ENCODE assay signal across 13 mouse cellular contexts in genomic region chr11:75552906-75553482, GRCm38 (mm10). TPM values are rescaled to one million over a fixed set of nuclear protein-coding genes. Genes with fewer than 3 reads are reported as not detected.
A peak's percentile ranks its signal among the peaks of the same experiment; 100 is the strongest.
DNase-seq lines count a peak whose midpoint lies in the region; ATAC-seq and TF ChIP-seq lines count a peak whose summit lies in the region.
"Had no signal": no experiment of that assay in that cellular context is flagged by ENCODE, and none has a peak within 500 bp of the region (broad histone marks: within the 10 kb centered on the region; RNA-seq: fewer than 3 reads in every experiment).

No protein-coding gene starts in this region.

- DNase-seq in heart, adult 18-20 months, result no peak
- no peak for DNase-seq in limb, embryonic 10.5 days (ENCODE audit: low spot score)
- peak; percentile 42 for DNase-seq in embryonic facial prominence, embryonic 10.5 days (ENCODE audit: low spot score)
- no peak for DNase-seq in ovary, postnatal 36 days (ENCODE audit: low spot score)
- DNase-seq in natural killer cell, adult 2 months (ENCODE audit: low spot score in 2 of 2), result no peak
- DNase-seq: adrenal gland, postnatal 25 days; thymus, adult 18-20 months had no signal

- peak overlapping the region; percentile 41; the same call in 1 of the 2 replicates for H3K9ac ChIP-seq in heart, embryonic 14.5 days (ENCODE audit: low read length)
- no peak overlapping the region; the same call in 1 of the 2 replicates for H3K9ac ChIP-seq in limb, embryonic 13.5 days
- H3K9ac ChIP-seq: lung, embryonic 15.5 days had no signal

- H3K4me2 ChIP-seq in heart, embryonic 14.5 days (ENCODE audit: low read length), result no peak overlapping the region
- no peak overlapping the region for H3K4me2 ChIP-seq in limb, embryonic 13.5 days (replicated peaks)
- H3K4me2 ChIP-seq in myocyte (ENCODE audit: low read depth), result peak overlapping the region; percentile 55
- H3K4me2 ChIP-seq: forebrain, embryonic 15.5 days; intestine, embryonic 15.5 days; lung, embryonic 15.5 days had no signal

- WGBS in heart, embryonic 14.5 days, result 38% methylated on average over 7 of the region's 7 CpGs
- 24% methylated on average over 7 of the region's 7 CpGs for WGBS in limb, embryonic 13.5 days
- WGBS in limb, embryonic 10.5 days, result 55% methylated on average over 7 of the region's 7 CpGs
- 27% methylated on average over 7 of the region's 7 CpGs for WGBS in embryonic facial prominence, embryonic 10.5 days

- H3K36me3 ChIP-seq in heart, embryonic 14.5 days (ENCODE audit: control insufficient read depth, insufficient read depth, low read length), result no peaks in the 10 kb centered on the region
- no peaks in the 10 kb centered on the region for H3K36me3 ChIP-seq in limb, embryonic 13.5 days
- peaks cover 5% of the 10 kb centered on the region; the same call in 1 of the 2 replicates for H3K36me3 ChIP-seq in limb, embryonic 10.5 days
- peaks cover 4% of the 10 kb centered on the region; the same call in 1 of the 2 replicates for H3K36me3 ChIP-seq in embryonic facial prominence, embryonic 10.5 days (replicated peaks)
- H3K36me3 ChIP-seq in myocyte (ENCODE audit: control insufficient read depth, insufficient read depth), result no peaks in the 10 kb centered on the region
- H3K36me3 ChIP-seq: forebrain, embryonic 15.5 days; intestine, embryonic 15.5 days; lung, embryonic 15.5 days had no signal

- no peak overlapping the region for H3ac ChIP-seq in myocyte (ENCODE audit: control insufficient read depth, insufficient read length)

- no peak overlapping the region for H3K27ac ChIP-seq in heart, embryonic 14.5 days (replicated peaks in 1 of 2; ENCODE audit: control insufficient read depth in 1 of 2, insufficient read depth in 1 of 2, low read depth in 2 of 2, low read length in 2 of 2)
- H3K27ac ChIP-seq in limb, embryonic 13.5 days, result 0 out of 2 replicates have a peak overlapping the region, but pooled peaks have one; percentile 75
- H3K27ac ChIP-seq in limb, embryonic 10.5 days, result no peak overlapping the region
- no peak overlapping the region; the same call in 1 of the 2 replicates for H3K27ac ChIP-seq in embryonic facial prominence, embryonic 10.5 days (replicated peaks)
- H3K27ac ChIP-seq: forebrain, embryonic 15.5 days had no signal

- no peaks in the 10 kb centered on the region for H3K9me3 ChIP-seq in heart, embryonic 14.5 days (ENCODE audit: control insufficient read depth, low read length)
- peaks cover under 1% of the 10 kb centered on the region; the same call in 1 of the 2 replicates for H3K9me3 ChIP-seq in limb, embryonic 13.5 days
- no peaks in the 10 kb centered on the region for H3K9me3 ChIP-seq in limb, embryonic 10.5 days (replicated peaks)
- 0 out of 2 replicates have a peak, but pooled peaks cover 2% of the 10 kb centered on the region for H3K9me3 ChIP-seq in embryonic facial prominence, embryonic 10.5 days
- H3K9me3 ChIP-seq: forebrain, embryonic 15.5 days; intestine, embryonic 15.5 days; lung, embryonic 15.5 days had no signal

- no peak for TF ChIP-seq POLR2A in myocyte (IDR thresholded peaks at IDR 0.05; ENCODE audit: insufficient read length, low read depth)

- no peak overlapping the region for H3K4me3 ChIP-seq in heart, embryonic 14.5 days (ENCODE audit: control insufficient read depth in 1 of 2, insufficient read depth in 1 of 2, low read depth in 1 of 2, low read length in 2 of 2)
- no peak overlapping the region for H3K4me3 ChIP-seq in limb, embryonic 13.5 days
- H3K4me3 ChIP-seq in limb, embryonic 10.5 days, result no peak overlapping the region
- H3K4me3 ChIP-seq in embryonic facial prominence, embryonic 10.5 days, result no peak overlapping the region
- no peak overlapping the region for H3K4me3 ChIP-seq in myocyte
- H3K4me3 ChIP-seq: forebrain, embryonic 15.5 days; intestine, embryonic 15.5 days; lung, embryonic 15.5 days had no signal

- no peaks in the 10 kb centered on the region for H3K27me3 ChIP-seq in heart, embryonic 14.5 days (ENCODE audit: control insufficient read depth, insufficient read depth, low read length)
- H3K27me3 ChIP-seq in limb, embryonic 13.5 days, result no peaks in the 10 kb centered on the region
- H3K27me3 ChIP-seq in limb, embryonic 10.5 days (ENCODE audit: low read depth, poor library complexity, severe bottlenecking), result no peaks in the 10 kb centered on the region
- no peaks in the 10 kb centered on the region for H3K27me3 ChIP-seq in embryonic facial prominence, embryonic 10.5 days (replicated peaks; ENCODE audit: low read depth, poor library complexity, severe bottlenecking)
- no peaks in the 10 kb centered on the region for H3K27me3 ChIP-seq in myocyte (ENCODE audit: control insufficient read depth, insufficient read depth, insufficient read length)
- H3K27me3 ChIP-seq: forebrain, embryonic 15.5 days; intestine, embryonic 15.5 days; lung, embryonic 15.5 days had no signal

- no peaks in the 10 kb centered on the region for H3K79me2 ChIP-seq in myocyte (ENCODE audit: control insufficient read depth, insufficient read depth)

- peaks cover 24 to 27% of the 10 kb centered on the region in 2 experiments for H3K4me1 ChIP-seq in heart, embryonic 14.5 days (ENCODE audit: control insufficient read depth in 2 of 2, insufficient read depth in 2 of 2, low read length in 2 of 2)
- H3K4me1 ChIP-seq in limb, embryonic 13.5 days, result peaks cover 40% of the 10 kb centered on the region
- H3K4me1 ChIP-seq in limb, embryonic 10.5 days, result peaks cover 41% of the 10 kb centered on the region
- H3K4me1 ChIP-seq in embryonic facial prominence, embryonic 10.5 days, result peaks cover 50% of the 10 kb centered on the region

- ATAC-seq in heart, embryonic 14.5 days (ENCODE audit: insufficient number of reproducible peaks, insufficient read depth, low FRiP score, low read depth), result no peak
- ATAC-seq in limb, embryonic 13.5 days (ENCODE audit: low FRiP score, low read depth), result no peak
- ATAC-seq: forebrain, embryonic 15.5 days had no signal

TF ChIP-seq in myocyte, 11 proteins besides CTCF, POLR2A, EP300 and RAD21:
- TF ChIP-seq E2F4 (IDR thresholded peaks at IDR 0.05; ENCODE audit: insufficient read depth) (no peak), MYOD1 (IDR thresholded peaks at IDR 0.05; ENCODE audit: control insufficient read depth in 1 of 3, insufficient read length in 2 of 3, low read depth in 2 of 3) (peak in 1 of 3 experiments; percentile 21)

RNA-seq across cellular contexts. Expression of gene Slc43a2, which starts 21.5 kb away (rescaled TPM):
- polyA plus RNA-seq in heart, embryonic 14.5 days (2014; fragmentation: Nextera tagmentation; extraction: Ambion mirVana), result 1.9 and 2.7 TPM in 2 replicates
- 10 to 100 TPM; 16.2 to 17.3 TPM for total RNA-seq in heart, adult 18-20 months (2021)
- polyA plus RNA-seq in limb, embryonic 13.5 days (2015; fragmentation: Nextera tagmentation; extraction: Ambion mirVana), result 4.8 TPM in 2 replicates
- polyA plus RNA-seq in limb, embryonic 10.5 days (2016; fragmentation: Nextera tagmentation; extraction: Ambion mirVana), result 3.4 and 4.9 TPM in 2 replicates
- polyA plus RNA-seq in embryonic facial prominence, embryonic 10.5 days (2016; fragmentation: Nextera tagmentation; extraction: Ambion mirVana), result 5.1 and 5.6 TPM in 2 replicates
- 15.9 TPM for polyA plus RNA-seq in myocyte (2012; fragmentation: generic; extraction: Trizol)

RNA-seq across cellular contexts. Expression of gene Pitpna, which starts 34.9 kb away (rescaled TPM):
- 76.7 and 83.2 TPM in 2 replicates for polyA plus RNA-seq in heart, embryonic 14.5 days (2014; fragmentation: Nextera tagmentation; extraction: Ambion mirVana)
- total RNA-seq in heart, adult 18-20 months (2021), result 100 to 1,000 TPM in 1 of 2 experiments, 10 to 100 TPM in 1; 98.2 to 107 TPM
- 60.9 and 62.5 TPM in 2 replicates for polyA plus RNA-seq in limb, embryonic 13.5 days (2015; fragmentation: Nextera tagmentation; extraction: Ambion mirVana)
- polyA plus RNA-seq in limb, embryonic 10.5 days (2016; fragmentation: Nextera tagmentation; extraction: Ambion mirVana), result 60.9 and 68.8 TPM in 2 replicates
- 61.5 TPM in 2 replicates for polyA plus RNA-seq in embryonic facial prominence, embryonic 10.5 days (2016; fragmentation: Nextera tagmentation; extraction: Ambion mirVana)
- 125 TPM for polyA plus RNA-seq in myocyte (2012; fragmentation: generic; extraction: Trizol)

RNA-seq across cellular contexts. Expression of gene Scarf1, which starts 39.7 kb away (rescaled TPM):
- 9.7 and 11.3 TPM in 2 replicates for polyA plus RNA-seq in heart, embryonic 14.5 days (2014; fragmentation: Nextera tagmentation; extraction: Ambion mirVana)
- total RNA-seq in heart, adult 18-20 months (2021), result 1 to 10 TPM; 6.6 to 6.8 TPM
- polyA plus RNA-seq in limb, embryonic 13.5 days (2015; fragmentation: Nextera tagmentation; extraction: Ambion mirVana), result 6.0 and 6.6 TPM in 2 replicates
- polyA plus RNA-seq in limb, embryonic 10.5 days (2016; fragmentation: Nextera tagmentation; extraction: Ambion mirVana), result 7.0 and 7.1 TPM in 2 replicates
- 4.8 and 5.1 TPM in 2 replicates for polyA plus RNA-seq in embryonic facial prominence, embryonic 10.5 days (2016; fragmentation: Nextera tagmentation; extraction: Ambion mirVana)
- polyA plus RNA-seq in myocyte (2012; fragmentation: generic; extraction: Trizol), result 0.06 TPM

RNA-seq across cellular contexts. Expression of gene Rilp, which starts 43.1 kb away (rescaled TPM):
- polyA plus RNA-seq in heart, embryonic 14.5 days (2014; fragmentation: Nextera tagmentation; extraction: Ambion mirVana), result 5.7 and 6.4 TPM in 2 replicates
- 10 to 100 TPM; 46.5 to 48.2 TPM for total RNA-seq in heart, adult 18-20 months (2021)
- 0.34 and 0.66 TPM in 2 replicates for polyA plus RNA-seq in limb, embryonic 13.5 days (2015; fragmentation: Nextera tagmentation; extraction: Ambion mirVana)
- polyA plus RNA-seq in limb, embryonic 10.5 days (2016; fragmentation: Nextera tagmentation; extraction: Ambion mirVana), result 0.25 and 0.46 TPM in 2 replicates
- polyA plus RNA-seq in embryonic facial prominence, embryonic 10.5 days (2016; fragmentation: Nextera tagmentation; extraction: Ambion mirVana), result 0.17 and 0.23 TPM in 2 replicates
- polyA plus RNA-seq in myocyte (2012; fragmentation: generic; extraction: Trizol), result 4.6 TPM
